Mouse (Mus musculus): ENCODE data around the gene Birc2.

The Birc2 gene

DNA sequence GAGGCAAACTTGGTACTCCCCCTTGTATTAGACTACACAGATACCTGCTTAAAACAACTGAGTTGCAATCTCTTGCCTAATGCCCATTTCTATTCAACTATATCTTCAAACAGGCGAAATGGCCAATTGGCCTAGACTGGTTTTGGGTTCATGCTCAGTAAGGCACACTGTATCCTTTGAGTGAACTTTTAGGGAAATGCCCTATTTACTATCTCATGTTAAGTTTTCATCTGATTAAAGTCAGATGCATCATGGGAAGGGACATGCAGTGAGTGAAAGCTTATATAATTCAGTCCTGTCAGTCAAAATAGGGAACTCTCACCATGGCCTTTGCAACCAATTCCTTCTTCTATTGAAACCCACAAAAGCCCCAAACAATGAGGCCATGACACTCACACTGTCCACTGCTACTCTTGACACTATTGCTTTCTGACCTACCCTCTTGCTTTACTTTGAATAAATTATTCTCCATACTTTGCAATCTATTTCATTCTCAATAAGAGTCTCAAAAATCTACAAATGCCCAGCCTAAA is 9.9 kb upstream of the Birc2 start:
- no peak for DNase-seq (ENCODE audit: low spot score in 2 of 2)

DNA sequence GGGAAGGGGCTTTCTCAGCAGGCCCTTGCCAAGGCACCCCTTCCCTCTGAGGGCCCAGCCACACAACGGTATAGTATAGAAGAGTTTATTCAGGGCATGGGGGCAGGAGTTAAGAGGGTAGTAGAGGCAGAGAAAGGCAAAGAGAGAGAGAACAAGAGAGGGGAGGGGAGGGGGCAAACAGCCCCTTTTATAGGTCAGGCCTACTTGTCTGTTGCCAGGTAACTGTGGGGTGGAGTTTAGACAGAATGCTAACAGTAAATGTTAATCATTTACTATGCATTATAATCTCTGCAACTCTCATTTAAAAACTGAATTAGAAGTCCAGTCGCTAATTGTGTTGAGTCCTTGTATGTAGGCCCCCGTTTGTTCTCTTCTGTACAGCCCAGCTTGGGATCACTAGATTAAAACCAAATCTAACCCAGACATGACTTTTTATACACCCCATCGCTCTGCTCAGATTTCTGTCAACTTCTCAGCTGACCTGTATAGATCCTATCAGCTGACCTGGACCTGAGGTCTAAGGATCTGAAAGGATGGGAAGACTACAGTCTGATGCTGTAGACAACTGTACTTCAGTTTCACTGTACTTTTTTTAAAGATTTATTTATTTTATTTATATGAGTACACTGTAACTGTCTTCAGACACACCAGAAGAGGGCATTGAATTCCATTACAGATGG is 8.5 kb upstream of the Birc2 start:
- DNase-seq (ENCODE audit: low spot score in 2 of 2), result no peak

DNA sequence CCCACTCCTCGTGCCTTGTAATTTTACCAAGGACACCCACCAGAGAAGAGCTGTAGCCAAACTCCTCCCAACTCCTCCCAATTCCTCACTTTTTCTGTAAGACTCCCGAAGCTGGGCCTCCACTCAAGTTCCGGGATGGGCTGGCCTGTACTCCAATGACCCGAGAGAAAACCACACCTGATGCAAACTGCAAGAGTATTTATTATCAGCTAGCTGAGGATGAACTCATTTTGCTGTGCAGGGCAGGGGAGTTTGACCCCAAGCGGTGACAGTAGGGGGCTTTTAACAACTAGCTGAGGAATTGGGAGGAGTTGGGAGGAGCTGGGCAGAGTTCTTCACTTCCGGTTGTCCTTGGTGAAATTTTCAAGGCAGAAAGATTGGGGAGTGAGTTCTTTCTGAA is 4.4 kb upstream of the Birc2 start:
- DNase-seq (ENCODE audit: low spot score in 2 of 2), result no peak

DNA sequence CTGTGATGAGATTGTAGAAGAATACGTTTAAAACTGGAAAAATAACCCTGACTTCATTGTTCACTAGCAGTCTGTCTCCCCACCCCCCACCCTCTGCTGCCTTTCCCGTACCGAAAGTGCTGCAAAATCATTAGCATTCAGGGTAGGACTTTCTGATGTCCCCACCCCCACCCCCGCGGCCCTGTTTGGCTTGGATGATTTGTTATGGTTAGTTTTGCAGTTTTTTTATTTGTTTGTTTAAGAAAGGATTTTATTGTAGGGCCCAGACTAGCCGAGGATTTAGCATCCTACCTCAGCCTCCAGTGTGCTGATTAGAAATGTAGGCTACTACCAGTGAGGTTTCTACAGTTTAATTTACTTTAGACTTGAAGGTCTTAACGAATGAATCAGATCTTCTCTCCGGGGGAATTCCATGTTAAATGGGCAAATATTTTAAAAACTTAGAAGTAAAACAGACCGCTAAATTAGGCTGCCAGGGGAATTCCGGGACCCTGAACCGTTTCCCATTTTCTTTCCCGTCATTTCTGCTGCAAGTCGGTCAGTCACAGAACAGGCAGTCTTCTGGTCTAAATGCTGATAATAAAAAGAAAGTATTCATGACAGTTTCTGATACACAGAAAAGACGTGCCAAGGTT is 1.1 kb upstream of the Birc2 start:
- DNase-seq (ENCODE audit: low spot score in 2 of 2), result peak in 1 of 2 experiments; percentile 12

DNA sequence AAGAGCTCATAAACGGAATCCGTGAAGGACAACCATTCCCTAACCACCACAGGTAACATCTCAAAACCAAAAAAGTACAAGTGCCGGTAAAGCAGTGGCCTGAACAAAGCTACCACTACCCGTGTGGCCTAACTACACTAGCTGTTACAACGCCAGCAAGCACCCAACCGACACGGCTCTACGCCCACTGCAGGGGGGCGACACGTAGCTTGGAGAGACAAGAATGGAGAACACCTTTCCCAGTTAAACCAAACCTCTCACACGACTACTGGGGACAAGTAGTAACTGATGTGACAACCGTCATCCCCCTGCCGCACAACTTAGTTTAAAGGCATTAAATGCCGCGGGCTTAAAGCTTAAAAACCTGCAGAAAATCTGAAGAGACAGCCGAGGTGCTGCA is 533 bp downstream of the Birc2 start:
- peak in 1 of 2 experiments; percentile 44 for DNase-seq (ENCODE audit: low spot score in 2 of 2)

DNA sequence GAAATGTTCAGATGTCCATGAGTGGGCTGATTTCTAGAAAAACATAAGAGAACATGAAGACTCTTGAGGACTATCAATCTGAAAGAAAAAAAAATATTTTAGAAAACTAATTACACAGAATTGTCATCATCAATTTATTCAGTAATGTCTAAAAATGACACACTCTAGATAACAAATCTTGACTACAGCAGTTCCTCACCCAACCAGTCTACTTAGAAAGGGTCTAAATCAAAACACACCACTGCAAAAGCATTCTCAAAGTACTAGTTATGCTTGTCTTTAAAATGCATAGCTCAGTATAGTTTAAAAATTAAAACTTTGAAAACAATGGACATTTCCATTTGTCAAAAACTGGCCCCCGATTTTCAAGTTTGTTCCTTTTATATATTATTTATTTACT is 1.6 kb downstream of the Birc2 start:
- DNase-seq (ENCODE audit: low spot score in 2 of 2), result no peak

DNA sequence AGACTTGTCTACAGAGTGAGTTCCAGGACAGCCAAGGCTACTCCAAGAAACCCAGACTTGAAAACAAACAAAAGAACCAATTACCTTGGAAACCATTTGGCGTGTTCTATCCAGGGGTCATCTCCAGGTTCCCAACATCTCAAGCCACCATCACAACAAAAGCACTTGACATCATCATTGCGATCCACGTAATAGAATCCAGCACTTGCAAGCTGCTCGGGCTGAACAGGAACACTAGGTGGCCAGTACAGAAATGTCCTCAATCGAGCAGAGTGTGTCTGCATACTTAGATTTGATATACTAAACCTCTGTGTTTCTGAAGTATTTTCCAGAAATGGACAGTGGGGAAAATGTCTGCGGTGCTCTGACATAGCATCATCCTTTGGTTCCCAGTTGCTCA is 3.4 kb downstream of the Birc2 start:
- DNase-seq (ENCODE audit: low spot score in 2 of 2), result no peak

DNA sequence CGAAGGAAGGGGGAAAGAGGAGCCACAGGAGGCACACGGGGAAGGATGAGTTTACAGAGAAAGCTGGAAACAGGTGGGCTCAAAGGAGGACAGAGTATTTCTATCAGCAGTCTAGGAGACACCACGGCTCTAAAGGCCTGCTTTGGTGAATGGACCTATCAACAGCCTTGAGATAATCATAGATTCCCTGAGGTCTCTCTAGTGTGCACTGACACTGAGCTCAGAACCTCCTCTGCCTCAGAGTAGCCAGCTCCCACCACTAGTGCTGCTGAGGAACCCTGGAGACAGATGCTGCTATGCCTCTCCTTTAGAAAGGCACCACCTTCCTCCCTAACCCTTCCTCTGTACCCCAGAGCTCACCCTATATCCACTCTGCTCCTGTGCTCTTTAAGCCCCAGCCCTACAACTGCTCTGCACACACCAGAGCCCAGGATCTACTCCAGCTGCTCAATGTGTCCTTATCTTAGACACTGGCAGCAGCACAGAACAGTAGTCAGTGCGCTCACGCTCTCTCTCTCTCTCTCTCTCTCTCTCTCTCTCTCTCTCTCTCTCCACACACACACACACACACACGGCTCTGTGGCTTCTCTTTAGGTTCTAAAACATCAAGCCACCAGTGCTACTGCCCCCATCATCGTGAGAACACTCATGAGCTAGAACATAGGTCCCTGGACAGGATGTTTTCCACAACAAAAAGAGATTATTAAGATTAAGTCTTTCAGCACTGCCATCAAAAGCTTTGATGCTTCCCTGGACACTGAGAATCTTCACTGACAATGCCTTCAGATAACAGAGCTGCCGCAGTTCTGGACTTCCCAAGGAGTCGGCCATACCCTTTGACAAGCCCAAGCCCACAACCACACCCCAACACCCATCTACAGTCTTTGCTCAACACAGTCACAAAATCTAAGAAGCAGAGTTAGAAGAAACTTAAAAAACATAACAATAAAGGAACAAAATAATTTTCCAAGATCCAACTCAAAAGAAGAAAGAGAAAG is 7.0 kb downstream of the Birc2 start:
- no peak for DNase-seq (ENCODE audit: low spot score in 2 of 2)

DNA sequence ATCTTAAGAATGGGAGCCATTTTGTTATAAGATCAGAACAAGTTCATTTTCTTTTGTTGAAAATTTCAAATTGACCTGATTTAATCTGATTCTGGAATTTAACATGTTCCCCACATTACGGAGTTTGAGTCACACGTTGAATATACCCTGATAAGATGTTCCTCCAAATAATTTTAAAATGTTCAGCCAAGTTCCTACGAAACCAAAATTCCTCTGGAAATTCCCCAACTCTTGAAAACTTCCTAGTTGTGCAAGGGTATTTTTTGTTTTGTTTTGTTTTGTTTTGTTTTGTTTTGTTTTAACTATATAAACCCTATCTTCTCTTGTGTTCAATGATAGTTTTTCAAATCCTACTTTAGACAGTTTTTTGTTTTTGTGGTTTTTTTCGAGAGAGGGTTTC is 8.2 kb downstream of the Birc2 start:
- no peak for DNase-seq (ENCODE audit: low spot score in 2 of 2)

DNA sequence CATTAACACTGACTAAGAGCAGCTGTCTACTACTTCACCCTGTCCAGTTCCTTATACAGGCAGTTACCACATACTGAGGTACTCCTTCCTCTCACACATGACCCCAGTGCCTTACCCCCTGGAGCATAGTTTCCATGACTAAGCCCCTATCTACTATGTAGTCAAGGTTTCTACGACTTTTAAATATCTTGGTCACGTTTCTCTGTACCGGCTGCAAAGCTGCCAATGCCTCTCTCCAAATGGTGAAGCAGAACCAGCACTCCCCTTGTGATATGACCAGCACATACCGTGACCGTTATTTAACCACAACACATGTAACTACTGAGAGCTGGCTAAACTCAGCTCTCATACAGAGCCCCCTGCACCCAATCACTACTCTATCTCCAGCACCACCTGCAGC is 11.9 kb downstream of the Birc2 start:
- DNase-seq (ENCODE audit: low spot score in 2 of 2), result no peak

DNA sequence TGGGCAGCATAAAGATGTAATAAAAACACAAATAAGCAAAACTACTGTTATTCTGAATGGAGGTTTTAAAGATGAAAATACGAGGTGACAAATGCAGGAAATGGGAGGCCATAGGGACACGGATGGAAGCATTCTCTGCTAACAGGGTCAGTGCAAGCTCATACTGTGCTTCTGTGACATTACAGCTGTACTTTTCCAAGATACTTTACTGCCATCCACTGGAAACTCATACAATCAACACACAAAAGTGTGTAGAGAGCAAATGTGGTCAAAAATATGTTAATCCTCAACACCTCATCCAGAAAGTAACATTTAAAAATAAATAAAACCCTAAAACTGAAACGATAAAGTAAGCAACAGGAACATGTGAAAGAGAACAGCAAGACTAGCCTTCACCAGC is 14.1 kb downstream of the Birc2 start:
- no peak for DNase-seq (ENCODE audit: low spot score in 2 of 2)

DNA sequence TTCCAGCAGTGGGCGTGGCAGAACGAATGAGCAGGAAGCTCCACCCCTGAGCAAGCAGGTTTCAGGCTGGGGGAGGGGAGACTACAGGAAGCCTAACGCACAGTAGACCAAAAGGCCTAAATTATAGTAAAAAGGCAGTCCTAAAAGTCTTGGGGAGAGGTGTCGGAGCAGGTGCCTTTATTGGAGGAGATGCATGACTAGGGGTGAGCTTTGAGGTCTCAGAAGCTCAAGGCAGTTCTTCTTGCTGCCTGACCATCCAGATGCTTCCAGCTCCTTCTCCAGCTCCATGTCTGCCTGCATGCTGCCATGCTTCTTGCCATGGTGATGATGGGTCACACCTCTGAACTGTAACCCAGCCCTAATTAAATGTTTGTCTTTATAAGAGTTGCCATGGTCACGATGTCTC is 31.8 kb downstream of the Birc2 start:
- DNase-seq (ENCODE audit: low spot score in 2 of 2), result no peak

DNA sequence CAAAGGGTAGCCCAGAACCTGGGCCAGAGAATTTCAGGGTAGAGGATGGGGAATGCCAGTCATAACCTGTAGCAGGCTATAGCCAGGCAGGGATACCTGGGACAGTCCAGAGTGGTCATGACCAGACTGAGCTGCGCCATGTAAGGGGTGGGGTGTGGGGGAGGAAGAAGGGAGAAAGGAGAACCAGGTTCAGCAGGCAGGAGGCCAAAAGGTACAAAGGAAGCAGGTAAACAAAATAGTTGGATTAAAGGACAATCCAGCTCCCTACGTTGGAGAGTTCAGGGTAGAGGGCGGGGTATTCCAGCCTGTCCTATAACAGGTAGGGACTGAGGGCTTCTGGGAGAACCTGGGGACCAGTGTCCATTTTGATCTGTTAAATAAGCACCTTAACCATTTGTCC is 38.3 kb downstream of the Birc2 start:
- DNase-seq (ENCODE audit: low spot score in 2 of 2), result no peak

DNA sequence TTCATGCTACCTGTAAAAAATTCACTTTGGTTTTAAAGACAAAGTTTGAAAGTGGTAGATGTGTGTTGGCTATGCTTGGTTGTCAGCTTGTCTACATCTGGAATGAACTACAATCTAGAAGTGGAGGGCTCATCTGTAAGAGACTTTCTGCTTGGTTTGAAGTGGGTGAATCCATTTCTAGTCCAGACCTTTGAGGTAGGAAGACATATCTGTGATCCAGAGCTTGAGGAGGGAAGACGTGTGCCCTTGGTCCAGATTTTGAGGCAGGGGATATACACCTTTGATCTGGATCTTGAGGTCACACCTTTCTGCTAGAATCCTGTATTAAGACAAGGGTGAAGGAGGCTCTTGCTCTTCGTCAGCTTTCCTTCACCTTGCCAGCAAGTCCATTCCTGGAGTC is 39.3 kb downstream of the Birc2 start:
- DNase-seq (ENCODE audit: low spot score in 2 of 2), result no peak

DNA sequence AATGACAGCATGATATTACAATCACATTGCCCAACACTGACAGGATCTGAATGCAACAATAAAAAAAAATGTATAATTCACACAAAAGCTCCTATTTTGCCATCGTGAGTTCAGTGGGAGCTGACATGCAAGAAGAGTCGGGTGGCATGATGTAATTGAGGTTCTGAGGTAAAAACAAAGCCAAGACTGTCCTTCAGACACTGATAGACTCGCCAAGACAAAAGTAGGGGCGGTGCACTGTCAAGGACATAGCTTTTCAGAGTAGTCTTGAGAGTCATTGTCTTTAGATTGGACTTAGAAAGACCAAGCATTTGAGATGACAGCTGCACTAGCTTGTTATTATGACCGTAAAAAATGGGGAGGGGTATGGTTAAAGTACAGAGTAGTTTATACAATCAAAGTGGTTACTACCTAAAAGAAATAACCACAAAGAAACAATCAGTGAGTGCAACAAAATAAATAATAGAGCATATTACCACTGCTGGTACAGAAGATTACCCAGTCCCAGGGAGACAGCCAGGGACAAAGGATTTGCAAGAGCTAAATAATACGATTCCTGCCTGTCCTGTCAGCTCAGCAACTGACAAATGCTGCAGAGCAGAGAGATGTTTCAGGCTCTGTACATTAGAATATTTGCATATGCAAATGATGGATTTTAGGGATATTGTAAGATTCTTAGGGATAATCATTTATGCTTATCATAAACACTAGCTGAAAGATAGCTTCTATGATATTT is 40.6 kb downstream of the Birc2 start:
- DNase-seq (ENCODE audit: low spot score in 2 of 2), result no peak

DNA sequence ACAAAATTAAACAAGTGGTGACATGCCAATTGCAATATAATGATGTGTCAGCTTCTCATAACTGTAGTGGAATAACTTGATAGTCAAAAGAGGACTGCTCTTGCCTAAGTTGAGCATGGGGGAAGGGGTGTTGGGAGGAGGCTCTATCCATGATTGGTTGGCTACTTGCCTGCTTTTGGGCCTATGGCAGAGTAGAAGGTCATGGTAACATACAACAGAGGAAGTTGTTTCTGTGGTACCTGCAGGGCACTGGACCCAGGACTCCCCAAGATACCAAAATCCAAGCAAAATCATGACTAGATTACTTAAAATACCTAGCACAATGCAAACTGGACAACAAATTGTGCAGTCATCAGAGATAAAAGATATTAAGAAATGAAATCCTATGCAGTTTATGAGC is 41.3 kb downstream of the Birc2 start:
- DNase-seq (ENCODE audit: low spot score in 2 of 2), result no peak

DNA sequence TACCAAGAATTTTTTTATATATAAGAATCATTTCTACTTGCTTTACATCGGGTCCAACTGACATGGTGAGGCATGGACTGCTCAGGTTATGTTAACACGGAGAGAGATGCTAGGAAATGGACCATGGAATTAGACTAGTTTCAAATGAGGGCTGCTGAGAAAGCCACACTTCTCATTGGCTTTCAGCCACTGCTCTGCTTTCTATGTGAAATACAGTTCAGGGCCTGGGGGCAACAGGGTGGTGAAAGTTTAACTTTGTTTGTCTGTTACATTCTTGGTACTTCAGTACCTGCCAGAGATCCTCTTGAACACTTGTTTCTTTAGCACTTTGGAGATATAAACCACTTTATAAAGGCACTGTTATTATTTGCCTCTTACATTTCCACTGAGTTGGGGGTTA is 43.3 kb downstream of the Birc2 start:
- no peak for DNase-seq (ENCODE audit: low spot score in 2 of 2)

DNA sequence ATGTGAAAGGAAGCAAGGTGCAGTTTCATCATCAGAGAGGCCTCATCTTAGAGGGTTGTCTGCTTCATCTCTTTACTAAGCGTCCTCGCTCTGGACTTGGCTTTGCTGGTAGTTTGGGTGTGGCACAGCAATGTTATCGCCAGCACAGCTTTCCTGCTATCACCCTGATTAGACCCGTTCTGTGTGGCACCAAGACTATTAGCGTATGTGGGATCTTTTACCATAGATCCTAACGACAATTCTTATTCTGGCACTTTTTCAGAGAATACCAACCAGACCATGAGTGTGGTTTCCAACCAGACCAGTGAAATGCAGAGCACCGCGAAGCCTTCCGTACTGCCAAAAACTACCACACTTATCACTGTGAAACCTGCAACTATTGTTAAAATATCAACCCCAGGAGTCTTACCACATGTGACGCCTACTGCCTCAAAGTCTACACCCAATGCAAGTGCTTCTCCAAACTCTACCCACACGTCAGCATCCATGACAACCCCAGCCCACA is 46.2 kb downstream of the Birc2 start:
- DNase-seq (ENCODE audit: low spot score in 2 of 2), result no peak

DNA sequence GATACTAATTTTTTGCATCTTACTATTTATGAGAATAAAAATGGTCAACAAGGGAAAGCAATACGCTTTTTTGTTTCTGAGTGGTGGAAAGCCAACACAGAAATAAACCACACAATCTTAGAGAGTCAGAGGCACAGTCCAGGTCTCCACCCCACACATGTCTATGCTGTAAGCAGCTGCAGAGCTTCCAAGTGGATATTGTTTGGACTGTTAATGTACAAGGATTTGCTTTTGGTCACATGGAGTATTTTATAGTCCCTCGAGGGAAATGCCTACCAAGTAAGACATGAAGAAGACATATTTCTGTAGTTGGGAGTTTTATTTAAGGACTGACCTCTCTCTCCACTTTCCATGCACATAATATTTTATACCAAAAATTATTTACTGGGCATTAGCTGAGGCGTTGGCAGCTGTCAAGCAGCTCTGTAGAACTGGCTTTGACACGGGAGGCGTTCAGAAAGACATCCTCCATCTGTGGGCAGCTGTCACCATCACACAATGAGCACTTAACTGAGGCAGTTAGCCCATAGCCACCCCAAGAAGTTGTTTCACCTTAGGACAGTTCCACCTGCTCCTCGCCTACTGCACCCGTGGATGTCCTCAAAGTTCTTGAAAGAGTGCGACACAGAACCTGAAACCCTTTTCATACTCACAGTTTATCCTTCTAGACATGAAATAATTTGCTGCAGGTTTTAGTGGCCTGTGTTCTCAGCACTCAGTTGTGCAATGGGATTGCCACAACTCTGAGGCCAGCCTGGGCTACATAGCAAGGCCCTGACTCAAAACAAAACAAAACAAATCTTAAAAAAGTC is 46.9 kb downstream of the Birc2 start:
- no peak for DNase-seq (ENCODE audit: low spot score in 2 of 2)

DNA sequence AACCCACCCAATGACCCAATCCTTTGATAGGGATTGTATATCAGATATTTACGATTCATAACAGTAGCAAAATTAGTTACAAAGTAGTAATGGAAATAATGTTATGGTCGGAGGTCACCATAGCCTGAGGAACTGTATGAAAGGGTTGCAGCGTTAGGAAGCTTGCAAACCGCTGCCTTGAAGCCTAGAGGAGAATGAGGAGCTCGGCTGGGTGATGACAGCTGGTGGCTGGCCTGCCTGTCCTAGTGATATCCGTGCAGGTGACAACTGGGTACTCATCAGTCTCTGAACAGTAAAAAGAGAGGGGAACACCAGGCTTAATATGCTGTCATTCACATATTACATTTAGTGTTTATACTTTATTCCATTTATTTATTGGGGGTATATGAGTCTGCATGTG is 48.5 kb downstream of the Birc2 start:
- DNase-seq (ENCODE audit: low spot score in 2 of 2), result no peak

DNA sequence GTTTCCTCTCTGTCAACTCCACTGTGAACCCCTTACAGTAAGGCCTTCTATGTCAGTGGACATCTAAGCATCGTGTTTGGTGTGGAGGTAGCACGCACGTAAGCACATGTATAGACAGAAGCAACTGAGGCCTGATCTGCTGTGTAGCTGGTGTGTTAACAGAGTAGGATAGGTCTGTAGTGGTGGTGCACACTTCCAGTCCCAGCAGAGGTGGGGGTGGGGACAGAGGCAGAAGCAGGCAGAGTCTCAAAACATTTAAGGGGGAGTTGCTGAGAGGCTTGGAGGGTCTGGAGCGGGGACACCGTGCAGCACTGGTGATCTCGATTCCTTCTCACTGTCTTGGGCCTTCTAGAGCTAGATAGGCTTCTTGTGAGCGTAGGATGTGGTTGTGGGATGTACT is 50.8 kb downstream of the Birc2 start:
- no peak for DNase-seq (ENCODE audit: low spot score in 2 of 2)

All from cerebellum, postnatal 4 days (tissue).